Mouse (Mus musculus) hindbrain, embryonic 13.5 days (tissue): ENCODE results near the gene Dhx16. TPM values are rescaled to one million over a fixed set of nuclear protein-coding genes. Genes with fewer than 3 reads are reported as not detected.

Experiments
- ATAC-seq: fragments of 200-750 bp; cut with Nextera tagmentation; 2 replicates; pipeline ENCODE4 v1.8.0; 2017; ENCODE audit warnings: moderate TSS enrichment; ENCODE audit not compliant: low FRiP score
- H3K27ac ChIP-seq: fragments of 300-500 bp; sonication (generic); 2 replicates; pipeline ENCODE4 v1.5.1; 2015; ENCODE audit warnings: inconsistent platforms, mild to moderate bottlenecking, moderate library complexity
- H3K27me3 ChIP-seq: fragments of 300-500 bp; sonication (generic); 2 replicates; pipeline ENCODE4 v1.6.1; 2015; ENCODE audit warnings: mild to moderate bottlenecking, inconsistent platforms
- H3K36me3 ChIP-seq: fragments of 300-500 bp; sonication (generic); 2 replicates; pipeline ENCODE4 v1.6.1; 2015; ENCODE audit warnings: mild to moderate bottlenecking, inconsistent platforms
- H3K4me1 ChIP-seq: fragments of 300-500 bp; sonication (generic); replicated peaks from 2 replicates; pipeline ENCODE4 v1.6.1; 2015; ENCODE audit warnings: inconsistent platforms
- H3K4me2 ChIP-seq: fragments of 300-500 bp; sonication (generic); 2 replicates; pipeline ENCODE4 v1.6.1; 2015; ENCODE audit warnings: inconsistent platforms, mild to moderate bottlenecking, moderate library complexity
- H3K4me3 ChIP-seq: fragments of 300-500 bp; sonication (generic); 2 replicates; pipeline ENCODE4 v1.5.1; 2015; ENCODE audit warnings: mild to moderate bottlenecking, inconsistent platforms
- H3K9ac ChIP-seq: fragments of 300-500 bp; sonication (generic); 2 replicates; pipeline ENCODE4 v1.6.1; 2015; ENCODE audit warnings: mild to moderate bottlenecking, inconsistent platforms
- H3K9me3 ChIP-seq: fragments of 300-500 bp; sonication (generic); 2 replicates; pipeline ENCODE4 v1.6.1; 2016; ENCODE audit warnings: inconsistent platforms
- WGBS: fragments of 180-500 bp; shearing (Covaris S2); methylation state at CpG from one replicate; pipeline ENCODE4 v1.1.7; 2015; 5-methylcytosine and 5-hydroxymethylcytosine counted together
- microRNA counts: library from miRNA; unstranded; fragments of <30 nt; microRNA quantifications from one replicate; lab custom pipeline; 2016
- microRNA-seq: library from miRNA; unstranded; fragments of <30 nt; microRNA quantifications from one replicate; pipeline ENCODE4, GENCODE M21; 2016
- polyA plus RNA-seq: library from polyadenylated mRNA; unstranded; fragments of >200 nt; fragmentation: Nextera tagmentation; extraction: Ambion mirVana; gene quantifications from 2 replicates; pipeline ENCODE4 v1.2.1, GENCODE M21; 2015

Dhx16 gene
- polyA plus RNA-seq, 1 experiment from 2014 or later, result 28.6 TPM

DNA sequence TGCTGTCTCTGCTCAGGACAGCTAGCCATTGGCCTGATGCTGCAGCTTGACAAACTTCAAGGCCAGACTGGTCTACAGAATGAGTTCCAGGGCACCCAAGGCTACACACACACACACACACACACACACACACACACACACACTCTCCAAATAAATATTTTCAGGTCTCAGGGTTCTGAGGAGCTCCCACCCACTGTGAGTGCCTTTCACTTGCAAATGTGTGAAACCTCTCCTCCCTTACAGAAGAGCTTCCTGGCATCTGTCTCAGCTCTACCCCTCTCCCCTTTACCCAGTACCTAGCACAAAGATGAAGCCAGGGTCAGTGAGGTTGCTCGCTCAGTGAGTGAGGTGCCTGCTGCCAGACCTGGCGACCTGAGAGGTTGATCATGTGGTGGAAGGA is 59.5 kb downstream of the Dhx16 start:
- WGBS, result 46% methylated on average over 2 of the region's 2 CpGs
- H3K4me3 ChIP-seq, result no peak overlapping the region
- no peaks in the 10 kb centered on the region for H3K27me3 ChIP-seq
- H3K36me3 ChIP-seq, result no peaks in the 10 kb centered on the region
- H3K9me3 ChIP-seq, result no peaks in the 10 kb centered on the region
- no peak for ATAC-seq
- H3K9ac ChIP-seq, result no peak overlapping the region
- no peak overlapping the region for H3K4me2 ChIP-seq
- H3K4me1 ChIP-seq, result no peaks in the 10 kb centered on the region
- no peak overlapping the region for H3K27ac ChIP-seq

DNA sequence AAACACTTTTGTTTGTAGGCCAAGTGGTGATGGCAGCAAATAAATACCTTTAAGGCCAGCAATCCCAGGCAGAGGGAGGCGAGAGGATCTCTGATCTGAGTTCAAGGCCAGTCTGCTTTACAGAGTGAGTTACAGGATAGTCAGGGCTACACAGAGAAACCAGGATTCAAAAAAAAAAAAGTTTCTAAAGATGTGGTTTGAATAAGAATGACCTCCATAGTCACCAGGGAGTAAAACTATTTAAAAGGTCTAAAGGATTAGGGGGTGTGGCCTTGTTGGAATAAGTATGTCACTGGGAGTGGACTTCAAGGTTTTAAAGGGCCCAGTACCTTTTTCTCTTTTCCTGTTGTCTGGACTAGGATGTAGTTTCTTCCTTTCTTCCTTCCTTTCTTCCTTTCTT is 60.3 kb downstream of the Dhx16 start:
- 66% methylated on average over 1 of the region's 1 CpGs for WGBS
- no peaks in the 10 kb centered on the region for H3K27me3 ChIP-seq
- ATAC-seq, result no peak
- no peak overlapping the region for H3K9ac ChIP-seq
- H3K9me3 ChIP-seq, result no peaks in the 10 kb centered on the region
- no peak overlapping the region for H3K4me3 ChIP-seq
- H3K4me1 ChIP-seq, result no peaks in the 10 kb centered on the region
- H3K4me2 ChIP-seq, result no peak overlapping the region
- no peak overlapping the region for H3K27ac ChIP-seq
- H3K36me3 ChIP-seq, result no peaks in the 10 kb centered on the region

MicroRNAs within 50 kb of the gene (microRNA counts, 519-probe panel; counts per million panel counts)
- microRNA mmu-miR-1894-3p (lab: Ali Mortazavi, UCI) (51.3 counts per million), microRNA mmu-miR-1894-5p (lab: Ali Mortazavi, UCI) (51.3 counts per million)

Small RNA genes within 50 kb of the gene (microRNA-seq; reads per million reads assigned to microRNA genes)
- 1.4 reads per million for gene Gm28033
- not detected for gene Mir1894

Other genes starting within 250 kb of the Dhx16 start
- gene Mucl3, start 236.1 kb upstream of the Dhx16 start, polyA plus RNA-seq, result 0.14 TPM in 1 of 2 replicates, not detected in the other
- gene Vars2, start 212.2 kb upstream of the Dhx16 start, polyA plus RNA-seq, result 11.8 and 14.0 TPM in 2 replicates
- gene Gtf2h4, start 206.1 kb upstream of the Dhx16 start, polyA plus RNA-seq, result 27.6 and 29.2 TPM in 2 replicates
- 128 and 140 TPM in 2 replicates for gene Ddr1, start 175.2 kb upstream of the Dhx16 start, polyA plus RNA-seq
- gene Ier3, start 58.1 kb upstream of the Dhx16 start, polyA plus RNA-seq, result 8.2 and 9.2 TPM in 2 replicates
- 75.2 and 78.8 TPM in 2 replicates for gene Flot1, start 56.6 kb upstream of the Dhx16 start, polyA plus RNA-seq
- gene Tubb5, start 41.5 kb upstream of the Dhx16 start, polyA plus RNA-seq, result 1,714 and 1,822 TPM in 2 replicates
- gene Mdc1, start 38.3 kb upstream of the Dhx16 start, polyA plus RNA-seq, result 11.0 and 11.3 TPM in 2 replicates
- gene Nrm, start 18.5 kb upstream of the Dhx16 start, polyA plus RNA-seq, result 26.4 and 26.9 TPM in 2 replicates
- 26.9 and 30.5 TPM in 2 replicates for gene Ppp1r18, start 14.2 kb upstream of the Dhx16 start, polyA plus RNA-seq
- 45.8 and 48.7 TPM in 2 replicates for gene 2310061I04Rik, start 17.6 kb downstream of the Dhx16 start, polyA plus RNA-seq
- 434 and 438 TPM in 2 replicates for gene Atat1, start 30.3 kb downstream of the Dhx16 start, polyA plus RNA-seq
- gene Mrps18b, start 36.6 kb downstream of the Dhx16 start, polyA plus RNA-seq, result 46.8 and 54.7 TPM in 2 replicates
- gene Ppp1r10, start 36.6 kb downstream of the Dhx16 start, polyA plus RNA-seq, result 46.0 and 47.2 TPM in 2 replicates
- 96.6 and 103 TPM in 2 replicates for gene Abcf1, start 89.9 kb downstream of the Dhx16 start, polyA plus RNA-seq
- gene Gnl1, start 100.0 kb downstream of the Dhx16 start, polyA plus RNA-seq, result 53.6 and 53.7 TPM in 2 replicates
- gene Prr3, start 100.4 kb downstream of the Dhx16 start, polyA plus RNA-seq, result 72.8 and 73.5 TPM in 2 replicates
- gene H2-T24, start 140.7 kb downstream of the Dhx16 start, polyA plus RNA-seq, result 8.8 and 9.5 TPM in 2 replicates
- 3.2 and 3.3 TPM in 2 replicates for gene H2-T23, start 153.0 kb downstream of the Dhx16 start, polyA plus RNA-seq
- 6.7 and 7.0 TPM in 2 replicates for gene H2-T22, start 162.9 kb downstream of the Dhx16 start, polyA plus RNA-seq
- not detected in 2 replicates for gene Gm6034, start 163.1 kb downstream of the Dhx16 start, polyA plus RNA-seq
- gene Gm11127, start 178.6 kb downstream of the Dhx16 start, polyA plus RNA-seq, result not detected in 2 replicates
- not detected in 2 replicates for gene Gm19684, start 241.9 kb downstream of the Dhx16 start, polyA plus RNA-seq
- not detected in 2 replicates for gene Gm7030, start 249.6 kb downstream of the Dhx16 start, polyA plus RNA-seq